Mouse (Mus musculus): ENCODE results near the gene Scg5.

DNA sequence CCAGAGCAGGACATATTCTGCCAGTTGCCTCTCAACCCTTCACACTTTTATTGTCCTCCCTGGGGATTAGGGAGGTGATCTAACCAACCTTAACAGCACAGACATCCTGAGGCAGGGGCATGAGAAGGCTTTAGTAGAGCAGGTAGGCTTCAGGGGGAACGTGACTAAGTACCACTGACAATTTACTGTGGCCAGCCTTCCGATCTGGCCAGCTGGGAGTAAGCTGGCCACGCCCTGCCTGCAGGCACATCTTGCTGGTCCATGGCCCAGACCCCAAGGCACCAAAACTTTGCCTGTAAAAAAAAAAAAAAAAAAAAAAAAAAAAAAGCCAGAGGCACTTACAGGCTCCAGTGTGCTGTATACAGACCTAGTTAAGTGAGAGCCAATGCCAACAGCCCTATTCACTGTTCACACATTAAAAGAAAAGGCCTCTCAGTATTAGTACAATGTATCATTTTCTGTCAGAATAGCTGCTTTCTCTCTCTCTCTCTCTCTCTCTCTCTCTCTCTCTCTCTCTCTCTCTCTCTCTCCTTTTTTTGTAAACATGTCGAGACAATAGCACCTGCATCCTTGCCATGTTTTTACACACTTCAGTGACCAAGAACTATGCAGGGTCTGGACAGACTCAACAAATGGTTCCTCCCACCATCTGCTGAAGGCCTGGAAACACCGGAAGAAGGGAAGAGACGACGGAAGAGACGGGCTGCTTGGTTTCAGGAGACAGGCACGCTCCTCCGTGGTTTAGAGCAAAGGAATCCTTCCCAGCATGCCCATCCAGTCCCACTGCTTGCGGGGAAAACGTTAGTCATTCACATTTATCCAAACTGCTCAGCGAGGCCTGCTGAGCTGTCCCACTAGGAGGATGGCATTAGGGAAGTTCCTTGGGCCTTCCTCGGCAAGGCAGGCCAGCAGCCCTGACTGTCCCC, 11.0 kb downstream of the Scg5 start:
- TF ChIP-seq GATA1 (IDR thresholded peaks at IDR 0.05; ENCODE audit: low read length): no peak
- TF ChIP-seq TAL1 (IDR thresholded peaks at IDR 0.05; ENCODE audit: low read length): no peak
